Mouse (Mus musculus) liver, embryonic 18 days (tissue): ENCODE data around the gene Tmed9. TPM values are rescaled to one million over a fixed set of nuclear protein-coding genes. Genes with fewer than 3 reads are reported as not detected.

Experiments
- polyA plus RNA-seq: library from polyadenylated mRNA; depleted of rRNA; stranded (reverse); fragments of >200 nt; gene quantifications from 2 replicates; pipeline ENCODE4 v1.2.3, GENCODE M21; 2012; rRNA removed

Gene Tmed9
- polyA plus RNA-seq: 68.7 and 69.9 TPM in 2 replicates

GRCm38 (mm10) chr13:55573432-55573831, at the start of gene Tmed9:
Gene Tmed9, plus strand, starts transcription at chr13:55573732.

GRCm38 (mm10) chr13:55529198-55529915, 44.2 kb upstream of the Tmed9 start, which contains the start of gene Dok3:
Gene Dok3, minus strand, starts transcription at chr13:55529296.

GRCm38 (mm10) chr13:55536194-55537175, 37.0 kb upstream of the Tmed9 start, which contains the start of gene Ddx41:
Gene Ddx41, minus strand, starts transcription at chr13:55536658.

GRCm38 (mm10) chr13:55571027-55571751, 2.3 kb upstream of the Tmed9 start, which contains the start of gene Fam193b:
Gene Fam193b, minus strand, starts transcription at chr13:55571120.

GRCm38 (mm10) chr13:55599566-55600540, 26.3 kb downstream of the Tmed9 start, which contains the start of gene B4galt7:
Gene B4galt7, plus strand, starts transcription at chr13:55599896.

GRCm38 (mm10) chr13:55622649-55623541, 49.4 kb downstream of the Tmed9 start, which contains the start of gene Caml:
Gene Caml, plus strand, starts transcription at chr13:55623005.

GRCm38 (mm10) chr13:55634639-55635127, 61.2 kb downstream of the Tmed9 start, which contains the start of gene Ddx46:
Gene Ddx46, plus strand, starts transcription at chr13:55635027.

Other genes starting within 250 kb of the Tmed9 start
- 14.6 and 15.5 TPM in 2 replicates for gene Mxd3, start 243.9 kb upstream of the Tmed9 start, polyA plus RNA-seq
- gene Lman2, start 210.9 kb upstream of the Tmed9 start, polyA plus RNA-seq: 49.8 and 52.0 TPM in 2 replicates
- gene Rgs14, start 204.0 kb upstream of the Tmed9 start, polyA plus RNA-seq: 4.3 and 5.2 TPM in 2 replicates
- gene Slc34a1, start 175.5 kb upstream of the Tmed9 start, polyA plus RNA-seq: not detected in 2 replicates
- not detected in 2 replicates for gene Pfn3, start 158.5 kb upstream of the Tmed9 start, polyA plus RNA-seq
- gene F12, start 146.9 kb upstream of the Tmed9 start, polyA plus RNA-seq: 238 and 242 TPM in 2 replicates
- 20.6 and 24.2 TPM in 2 replicates for gene Grk6, start 128.7 kb upstream of the Tmed9 start, polyA plus RNA-seq
- 0.58 and 0.66 TPM in 2 replicates for gene Prr7, start 109.5 kb upstream of the Tmed9 start, polyA plus RNA-seq
- gene Dbn1, start 85.6 kb upstream of the Tmed9 start, polyA plus RNA-seq: 5.2 and 5.5 TPM in 2 replicates
- gene Pdlim7, start 60.1 kb upstream of the Tmed9 start, polyA plus RNA-seq: 13.9 and 14.6 TPM in 2 replicates
- 18.5 and 21.4 TPM in 2 replicates for gene Dok3, start 44.4 kb upstream of the Tmed9 start, polyA plus RNA-seq
- gene Ddx41, start 37.1 kb upstream of the Tmed9 start, polyA plus RNA-seq: 25.8 and 26.8 TPM in 2 replicates
- gene Fam193b, start 2.6 kb upstream of the Tmed9 start, polyA plus RNA-seq: 22.0 and 27.4 TPM in 2 replicates
- gene B4galt7, start 26.2 kb downstream of the Tmed9 start, polyA plus RNA-seq: 8.1 and 8.5 TPM in 2 replicates
- 13.9 and 15.5 TPM in 2 replicates for gene Caml, start 49.3 kb downstream of the Tmed9 start, polyA plus RNA-seq
- gene Ddx46, start 61.3 kb downstream of the Tmed9 start, polyA plus RNA-seq: 12.5 and 13.6 TPM in 2 replicates
- gene B230219D22Rik, start 119.4 kb downstream of the Tmed9 start, polyA plus RNA-seq: 16.8 and 18.7 TPM in 2 replicates
- 17.0 and 18.9 TPM in 2 replicates for gene Txndc15, start 140.9 kb downstream of the Tmed9 start, polyA plus RNA-seq
- 25.9 and 28.1 TPM in 2 replicates for gene Pcbd2, start 153.6 kb downstream of the Tmed9 start, polyA plus RNA-seq
- gene Catsper3, start 210.8 kb downstream of the Tmed9 start, polyA plus RNA-seq: 0.03 and 0.06 TPM in 2 replicates